Mouse (Mus musculus): ENCODE measurements around the gene Fcgr1. TPM values are rescaled to one million over a fixed set of nuclear protein-coding genes. Genes with fewer than 3 reads are reported as not detected.

Fcgr1 gene
- polyA plus RNA-seq, 1 experiment, result not detected

DNA sequence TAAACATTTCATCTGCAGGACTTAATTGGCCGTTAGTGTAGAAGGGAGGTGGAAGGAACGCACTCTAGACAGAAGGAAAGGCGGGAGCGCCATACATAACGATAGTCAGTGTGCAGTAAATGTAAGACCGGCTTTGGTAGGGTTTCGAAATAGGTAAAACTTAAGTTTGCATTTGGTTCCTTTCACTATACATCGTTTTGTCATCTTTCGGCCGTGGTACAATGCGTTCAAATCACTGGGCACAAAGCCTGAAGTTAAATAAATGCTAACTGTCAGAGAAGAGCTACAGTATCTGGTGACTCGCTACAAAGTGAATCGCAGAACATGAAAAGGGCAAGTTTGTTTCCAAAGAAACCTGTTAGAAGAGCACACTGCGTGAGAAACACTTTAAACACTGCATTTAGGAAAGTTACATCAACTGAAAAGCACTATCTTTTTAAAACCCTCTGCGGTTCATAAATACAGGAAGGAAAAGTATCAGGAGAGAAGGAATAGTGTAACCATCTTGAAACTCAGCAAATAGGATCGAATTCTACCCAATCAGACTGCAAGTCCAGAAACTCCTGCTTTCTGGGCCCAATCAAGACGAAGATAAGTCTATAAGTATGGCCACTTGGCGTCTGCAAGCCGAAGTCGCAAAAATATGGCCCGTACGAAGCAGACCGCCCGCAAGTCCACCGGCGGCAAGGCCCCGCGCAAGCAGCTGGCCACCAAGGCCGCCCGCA, 25.6 kb downstream of the Fcgr1 start, which contains the start of gene Hist2h3b:
TSS of gene Hist2h3b (plus strand) at position 604 of the 725 bp plus-strand sequence.
- peaks cover 18% of the 10 kb centered on the region for H3K36me3 ChIP-seq (ENCODE audit: control insufficient read depth)
- TF ChIP-seq GATA1 (IDR thresholded peaks at IDR 0.05; ENCODE audit: low read length) (no peak), TAL1 (IDR thresholded peaks at IDR 0.05; ENCODE audit: low read length) (no peak)
- H3K4me3 ChIP-seq (replicated peaks), result peak within 1 kb of the TSS; percentile 70
- peaks cover 56% of the 10 kb centered on the region for H3K4me1 ChIP-seq (ENCODE audit: control insufficient read depth)
- no peaks in the 10 kb centered on the region for H3K9me3 ChIP-seq (ENCODE audit: control insufficient read depth, low read length)
- H3K27me3 ChIP-seq (ENCODE audit: control insufficient read depth), result no peaks in the 10 kb centered on the region

DNA sequence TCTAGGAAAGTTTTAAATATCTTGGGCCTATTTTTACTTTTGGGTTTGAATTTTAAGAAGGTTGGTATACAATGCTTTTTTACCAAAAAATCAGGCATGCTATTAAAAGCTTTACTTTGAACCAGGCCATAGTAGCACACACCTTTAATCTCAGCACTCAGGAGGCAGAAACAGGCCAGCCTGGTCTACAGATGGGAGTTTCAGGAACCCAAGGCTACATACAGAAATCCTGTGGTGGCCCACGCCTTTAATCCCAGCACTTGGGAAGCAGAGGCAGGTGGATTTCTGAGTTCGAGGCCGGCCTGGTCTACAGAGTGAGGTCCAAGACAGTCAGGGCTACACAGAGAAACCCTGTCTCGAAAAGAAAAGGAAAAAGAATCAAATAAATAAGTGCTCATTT, 26.2 kb downstream of the Fcgr1 start:
- Histone ChIP-seq H3K9me3 (ENCODE audit: control insufficient read depth, low read length) (no peaks in the 10 kb centered on the region), H3K4me1 (ENCODE audit: control insufficient read depth) (peaks cover 62% of the 10 kb centered on the region), H3K27me3 (ENCODE audit: control insufficient read depth) (no peaks in the 10 kb centered on the region), H3K4me3 (replicated peaks) (peak overlapping the region; percentile 70), H3K36me3 (ENCODE audit: control insufficient read depth) (peaks cover 18% of the 10 kb centered on the region)
- no peak for TF ChIP-seq TAL1 (IDR thresholded peaks at IDR 0.05; ENCODE audit: low read length)
- no peak for TF ChIP-seq GATA1 (IDR thresholded peaks at IDR 0.05; ENCODE audit: low read length)

DNA sequence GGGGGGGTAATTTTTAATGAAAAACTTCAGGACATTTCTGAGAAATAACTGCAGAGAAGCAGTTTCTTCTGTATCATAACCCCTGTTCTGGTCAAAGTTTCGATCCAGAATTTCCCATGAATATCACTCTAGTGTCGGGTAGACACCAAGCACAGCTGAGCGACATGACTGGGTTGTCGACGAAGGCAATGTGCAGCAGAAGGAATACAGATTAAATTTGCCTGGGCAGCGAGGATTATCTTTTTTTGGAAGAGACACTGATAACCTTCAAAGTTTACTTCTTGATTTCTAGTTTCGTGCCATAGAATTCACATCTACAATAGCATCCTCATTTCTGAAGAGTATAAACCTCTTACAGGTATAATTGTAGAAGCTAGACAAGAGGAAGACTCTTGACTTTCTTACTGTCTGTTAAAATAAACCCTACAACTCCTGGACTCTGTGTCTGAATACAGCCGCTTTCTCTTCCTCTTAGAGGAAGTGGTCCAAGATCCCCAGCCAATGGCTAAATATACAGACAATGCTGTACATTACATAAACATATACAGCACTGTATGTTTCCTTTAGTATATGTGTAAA, 27.5 kb downstream of the Fcgr1 start:
- Histone ChIP-seq H3K4me3 (replicated peaks) (peak overlapping the region; percentile 18), H3K4me1 (ENCODE audit: control insufficient read depth) (peaks cover 75% of the 10 kb centered on the region)
- TF ChIP-seq TAL1 (IDR thresholded peaks at IDR 0.05; ENCODE audit: low read length) (peak; percentile 49; the same call in 2 of the 3 replicates), GATA1 (IDR thresholded peaks at IDR 0.05; ENCODE audit: low read length) (peak; percentile 36; the same call in 1 of the 2 replicates)

DNA sequence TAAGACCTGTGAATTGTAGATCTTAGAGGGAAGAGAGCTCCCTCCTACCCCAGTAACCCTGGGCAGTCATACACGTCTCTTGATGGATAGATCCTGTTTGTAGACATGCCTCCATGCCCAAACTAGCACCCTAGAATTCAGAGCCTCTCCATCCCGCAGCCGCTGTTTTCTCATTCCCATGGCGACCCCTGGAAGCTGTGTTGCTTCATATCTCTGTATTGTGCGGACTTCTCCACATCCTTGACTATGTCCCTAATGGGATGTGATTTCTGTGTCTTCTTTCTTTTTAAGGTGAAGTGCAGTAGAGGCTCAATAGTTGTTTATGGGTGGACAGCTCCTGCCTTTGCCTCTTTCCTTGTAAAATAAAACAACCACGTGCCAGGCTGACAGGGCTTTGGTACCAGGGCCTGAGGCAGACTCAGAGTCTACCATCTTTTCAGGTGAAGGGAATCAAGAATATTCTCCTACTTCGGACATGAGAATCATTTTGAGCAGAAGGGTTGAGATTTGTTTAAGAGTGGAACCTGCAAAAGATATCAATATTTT, 29.3 kb downstream of the Fcgr1 start:
- no peak for TF ChIP-seq TAL1 (IDR thresholded peaks at IDR 0.05; ENCODE audit: low read length)
- TF ChIP-seq GATA1 (IDR thresholded peaks at IDR 0.05; ENCODE audit: low read length), result no peak
- Histone ChIP-seq H3K36me3 (ENCODE audit: control insufficient read depth) (peaks cover 18% of the 10 kb centered on the region), H3K4me1 (ENCODE audit: control insufficient read depth) (peaks cover 79% of the 10 kb centered on the region), H3K27me3 (ENCODE audit: control insufficient read depth) (no peaks in the 10 kb centered on the region), H3K4me3 (replicated peaks) (peak overlapping the region; percentile 76), H3K9me3 (ENCODE audit: control insufficient read depth, low read length) (no peaks in the 10 kb centered on the region)

More for the DNA sequence above, 27.5 kb downstream of the Fcgr1 start:
- Histone ChIP-seq H3K36me3 (ENCODE audit: control insufficient read depth) (peaks cover 18% of the 10 kb centered on the region), H3K27me3 (ENCODE audit: control insufficient read depth) (no peaks in the 10 kb centered on the region), H3K9me3 (ENCODE audit: control insufficient read depth, low read length) (no peaks in the 10 kb centered on the region)

DNA sequence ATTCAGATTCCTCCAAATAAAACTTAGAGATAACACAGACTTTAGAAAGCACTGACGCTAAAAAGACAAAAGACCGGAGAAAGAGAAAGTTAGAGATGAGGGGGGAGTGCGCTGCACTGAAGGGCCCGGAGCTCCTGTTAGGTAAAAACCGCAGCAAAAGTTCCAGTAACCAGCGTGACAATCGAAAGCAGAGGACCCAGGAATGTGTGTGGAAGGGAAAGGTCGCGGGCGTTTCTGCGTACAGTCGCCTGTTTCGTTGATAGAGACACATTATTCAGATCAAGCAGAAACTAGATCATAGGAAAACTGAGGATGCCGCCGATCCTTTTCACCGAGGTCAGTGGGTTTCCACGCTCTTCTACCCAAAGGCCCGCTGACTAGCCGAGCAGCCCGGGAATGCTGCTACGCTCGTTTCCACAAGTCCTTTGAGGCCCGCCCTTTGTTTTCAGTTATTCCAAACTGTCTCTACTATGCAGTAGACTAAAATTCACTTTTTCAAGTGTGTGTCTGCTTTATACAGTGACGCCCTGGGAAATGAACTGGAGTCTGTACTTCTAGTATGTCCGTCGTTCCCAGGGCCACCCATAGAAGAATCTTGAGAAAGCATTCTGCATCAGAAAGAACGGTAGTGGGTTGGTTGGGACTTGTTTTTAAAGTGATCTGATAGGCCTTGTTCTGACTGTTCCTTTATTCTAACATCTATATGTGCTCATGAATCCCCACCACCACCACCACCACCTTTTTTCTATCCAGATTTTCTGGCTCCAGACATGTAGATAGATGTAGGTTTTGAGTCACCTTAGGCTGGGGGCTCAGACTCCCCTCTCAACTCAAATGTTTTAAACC, 30.0 kb downstream of the Fcgr1 start:
- H3K27me3 ChIP-seq (ENCODE audit: control insufficient read depth), result no peaks in the 10 kb centered on the region
- peaks cover 77% of the 10 kb centered on the region for H3K4me1 ChIP-seq (ENCODE audit: control insufficient read depth)
- H3K36me3 ChIP-seq (ENCODE audit: control insufficient read depth), result peaks cover 18% of the 10 kb centered on the region
- no peaks in the 10 kb centered on the region for H3K9me3 ChIP-seq (ENCODE audit: control insufficient read depth, low read length)
- H3K4me3 ChIP-seq (replicated peaks), result peak overlapping the region; percentile 76
- TF ChIP-seq TAL1 (IDR thresholded peaks at IDR 0.05; ENCODE audit: low read length) (no peak), GATA1 (IDR thresholded peaks at IDR 0.05; ENCODE audit: low read length) (no peak)

DNA sequence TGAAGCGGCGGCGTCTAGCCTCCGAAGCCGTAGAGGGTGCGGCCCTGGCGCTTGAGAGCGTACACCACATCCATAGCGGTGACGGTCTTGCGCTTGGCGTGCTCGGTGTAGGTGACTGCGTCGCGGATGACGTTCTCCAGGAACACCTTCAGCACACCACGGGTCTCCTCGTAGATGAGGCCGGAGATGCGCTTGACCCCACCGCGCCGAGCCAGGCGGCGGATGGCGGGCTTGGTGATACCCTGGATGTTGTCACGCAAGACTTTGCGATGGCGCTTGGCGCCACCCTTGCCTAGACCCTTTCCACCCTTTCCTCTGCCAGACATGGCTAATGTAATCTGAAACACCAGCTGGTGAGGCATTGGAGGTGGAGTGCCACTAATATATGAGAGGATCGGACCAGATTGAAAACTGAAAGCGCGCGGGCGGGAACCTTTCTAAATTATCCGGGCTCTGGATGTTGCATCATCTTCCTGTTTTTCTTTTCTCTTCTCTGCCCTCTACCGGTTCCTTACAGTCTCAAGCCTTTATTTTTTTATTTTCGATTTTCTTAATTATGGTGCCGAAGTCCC, 30.7 kb downstream of the Fcgr1 start, which contains the start of gene Hist2h4:
TSS of gene Hist2h4 (minus strand) at position 333 of the 572 bp plus-strand sequence.
- Histone ChIP-seq H3K27me3 (ENCODE audit: control insufficient read depth) (no peaks in the 10 kb centered on the region), H3K9me3 (ENCODE audit: control insufficient read depth, low read length) (no peaks in the 10 kb centered on the region)

DNA sequence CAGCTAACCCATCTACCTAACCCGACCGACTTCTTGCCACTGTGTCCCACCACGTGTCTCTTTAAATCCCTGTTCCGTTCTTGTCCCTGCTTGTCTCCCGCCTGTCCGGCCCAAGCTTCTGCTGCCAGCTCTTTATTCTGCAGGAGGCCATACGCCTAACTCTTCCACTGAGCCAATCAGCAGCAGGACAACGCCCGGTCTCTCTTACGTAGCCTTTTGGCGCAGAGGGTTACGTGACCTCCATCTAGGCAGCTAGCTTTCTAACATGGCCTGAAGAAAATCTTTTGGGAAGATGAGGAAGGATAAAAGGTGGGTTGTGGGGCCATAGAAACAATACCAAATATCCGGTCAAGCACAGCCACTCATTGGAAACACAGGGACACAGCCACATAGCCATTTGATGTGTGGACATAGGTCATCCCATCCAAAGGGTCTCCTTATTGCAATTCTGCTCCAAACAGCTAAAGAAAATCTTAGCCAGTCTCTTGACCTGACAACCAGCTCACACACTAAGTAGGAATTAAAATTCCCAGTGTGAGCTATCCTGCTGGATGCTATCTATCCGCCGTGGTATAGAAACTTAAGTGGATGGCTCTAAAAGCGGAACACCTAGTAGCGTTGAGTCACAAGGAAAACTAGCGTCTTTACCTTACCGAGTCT, 31.4 kb downstream of the Fcgr1 start:
- no peak; the same call in 1 of the 2 replicates for TF ChIP-seq GATA1 (IDR thresholded peaks at IDR 0.05; ENCODE audit: low read length)
- TF ChIP-seq TAL1 (IDR thresholded peaks at IDR 0.05; ENCODE audit: low read length), result no peak
- Histone ChIP-seq H3K9me3 (ENCODE audit: control insufficient read depth, low read length) (no peaks in the 10 kb centered on the region), H3K4me1 (ENCODE audit: control insufficient read depth) (peaks cover 67% of the 10 kb centered on the region), H3K36me3 (ENCODE audit: control insufficient read depth) (peaks cover 16% of the 10 kb centered on the region), H3K4me3 (replicated peaks) (peak overlapping the region; percentile 76), H3K27me3 (ENCODE audit: control insufficient read depth) (no peaks in the 10 kb centered on the region)

More for the DNA sequence above, 30.7 kb downstream of the Fcgr1 start, which contains the start of gene Hist2h4:
- Histone ChIP-seq H3K4me3 (replicated peaks) (peak within 1 kb of the TSS; percentile 76), H3K36me3 (ENCODE audit: control insufficient read depth) (peaks cover 18% of the 10 kb centered on the region), H3K4me1 (ENCODE audit: control insufficient read depth) (peaks cover 73% of the 10 kb centered on the region)
- no peak for TF ChIP-seq GATA1 (IDR thresholded peaks at IDR 0.05; ENCODE audit: low read length)
- peak; percentile 66 for TF ChIP-seq TAL1 (IDR thresholded peaks at IDR 0.05; ENCODE audit: low read length)

DNA sequence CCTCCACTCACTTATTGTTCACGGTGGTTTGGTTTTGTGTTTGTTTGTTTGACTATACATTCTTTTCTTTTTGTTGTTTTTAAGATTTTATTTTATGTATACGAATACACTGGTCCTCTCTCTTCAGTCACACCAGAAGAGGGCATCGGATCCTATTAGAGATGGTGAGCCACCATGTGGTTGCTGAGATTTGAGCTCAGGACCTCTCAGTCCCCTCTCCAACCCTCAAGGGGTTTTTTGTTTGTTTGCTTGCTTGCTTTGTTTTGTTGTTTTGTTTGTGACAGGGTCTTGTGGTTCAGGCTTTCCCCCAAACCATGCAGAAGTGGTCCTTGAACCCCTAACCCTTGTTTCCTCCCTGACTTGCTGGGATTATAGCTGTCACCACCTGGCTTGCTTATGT, 32.1 kb downstream of the Fcgr1 start:
- peaks cover 62% of the 10 kb centered on the region for H3K4me1 ChIP-seq (ENCODE audit: control insufficient read depth)
- no peaks in the 10 kb centered on the region for H3K27me3 ChIP-seq (ENCODE audit: control insufficient read depth)
- peak overlapping the region; percentile 76 for H3K4me3 ChIP-seq (replicated peaks)
- TF ChIP-seq GATA1 (IDR thresholded peaks at IDR 0.05; ENCODE audit: low read length), result no peak
- no peak for TF ChIP-seq TAL1 (IDR thresholded peaks at IDR 0.05; ENCODE audit: low read length)
- peaks cover 10% of the 10 kb centered on the region for H3K36me3 ChIP-seq (ENCODE audit: control insufficient read depth)
- H3K9me3 ChIP-seq (ENCODE audit: control insufficient read depth, low read length), result no peaks in the 10 kb centered on the region

All from erythroblast, embryonic 14.5 days (primary cell).